25 mouse cellular contexts compared by ENCODE assay signal in the genomic region with DNA sequence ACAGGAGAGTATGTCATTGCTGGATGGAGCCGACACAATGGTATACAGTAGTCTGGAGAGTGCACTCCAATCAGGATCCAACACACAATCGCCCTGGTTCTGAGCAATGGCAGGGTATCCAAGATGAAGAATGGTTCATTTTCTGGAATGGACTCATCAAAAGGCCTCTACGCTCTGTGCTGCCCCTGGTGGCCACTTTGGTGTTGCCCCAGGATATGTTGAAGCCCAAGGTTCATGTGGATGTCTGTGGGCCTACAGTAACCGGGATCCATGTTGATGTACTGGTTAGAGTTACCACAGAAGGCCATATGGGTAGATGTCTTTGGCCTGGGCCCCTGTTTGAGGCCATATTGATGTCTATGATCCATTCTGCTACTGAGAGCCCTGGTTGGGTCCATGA. TPM values are rescaled to one million over a fixed set of nuclear protein-coding genes. Genes with fewer than 3 reads are reported as not detected.
DNase-seq lines count a peak whose midpoint lies in the region; ATAC-seq and TF ChIP-seq lines count a peak whose summit lies in the region.
"Had no signal": no experiment of that assay in that cellular context is flagged by ENCODE, and none has a peak within 500 bp of the region (broad histone marks: within the 10 kb centered on the region; RNA-seq: fewer than 3 reads in every experiment).

No protein-coding gene starts in this region.

- no peak overlapping the region for H3K9ac ChIP-seq in kidney, embryonic 15.5 days
- H3K9ac ChIP-seq: hindbrain, embryonic 14.5 days; limb, embryonic 13.5 days; lung, embryonic 15.5 days had no signal

- no peak for ATAC-seq in kidney, embryonic 15.5 days (replicated peaks; ENCODE audit: low FRiP score)
- ATAC-seq in activated CD4-positive, CD25-positive, alpha-beta regulatory T cell, adult 4 months, result peak; percentile 49
- ATAC-seq: forebrain, embryonic 16.5 days had no signal

- no peak overlapping the region for H3K4me2 ChIP-seq in kidney, embryonic 15.5 days
- H3K4me2 ChIP-seq: hindbrain, embryonic 14.5 days; limb, embryonic 13.5 days; lung, embryonic 15.5 days had no signal

- H3K36me3 ChIP-seq in kidney, adult 2 months (ENCODE audit: control insufficient read depth, insufficient read depth, low read length), result no peaks in the 10 kb centered on the region
- H3K36me3 ChIP-seq in kidney, embryonic 15.5 days, result no peaks in the 10 kb centered on the region
- no peaks in the 10 kb centered on the region for H3K36me3 ChIP-seq in testis, adult 2 months (ENCODE audit: control insufficient read depth, insufficient read depth, low read length)
- H3K36me3 ChIP-seq in splenic B cell, adult 2 months (ENCODE audit: control insufficient read depth, insufficient read depth, low read length, poor library complexity, severe bottlenecking), result no peaks in the 10 kb centered on the region
- H3K36me3 ChIP-seq: embryonic facial prominence, embryonic 10.5 days; limb, embryonic 13.5 days; lung, embryonic 15.5 days had no signal

- intact Hi-C loops in heart, postnatal 36 days (cut with DNase I), result no loop called here

- no peak for DNase-seq in kidney, adult 2 months
- DNase-seq in testis, postnatal 14 days (ENCODE audit: low spot score), result no peak
- peak; percentile 3 for DNase-seq in splenic B cell, adult 2 months (ENCODE audit: low read depth, low spot score)
- DNase-seq in heart, postnatal 36 days, result no peak
- no peak for DNase-seq in layer of hippocampus, adult 9-11 months
- DNase-seq: adrenal gland, postnatal 14 days; cerebellum, postnatal 10 days; gastrocnemius, postnatal 10 days; heart, postnatal 10 days; kidney, adult 8-10 months; right cerebral cortex, adult 18-20 months; spleen, adult 18-20 months had no signal

- TF ChIP-seq CTCF in kidney, adult 2 months (conservative IDR thresholded peaks at IDR 0.05; ENCODE audit: insufficient read depth, insufficient read length, low read depth, low read length), result 0 out of 2 replicates have a peak, but pooled peaks have one; percentile 7
- TF ChIP-seq CTCF in testis, adult 2 months (IDR thresholded peaks at IDR 0.05; ENCODE audit: control insufficient read depth, insufficient read depth, insufficient replicate concordance, low read depth, low read length), result peak; percentile 33; the same call in 1 of the 2 replicates

- H3K4me1 ChIP-seq in kidney, adult 2 months (ENCODE audit: control insufficient read depth, insufficient read depth, low read length), result no peaks in the 10 kb centered on the region
- 0 out of 2 replicates have a peak, but pooled peaks cover 9% of the 10 kb centered on the region for H3K4me1 ChIP-seq in kidney, embryonic 15.5 days
- H3K4me1 ChIP-seq in testis, adult 2 months (ENCODE audit: control insufficient read depth, insufficient read depth, low read length), result peaks cover 3% of the 10 kb centered on the region; the same call in 1 of the 2 replicates
- H3K4me1 ChIP-seq: limb, embryonic 13.5 days; lung, embryonic 15.5 days had no signal

- TF ChIP-seq POLR2A in kidney, adult 2 months (IDR thresholded peaks at IDR 0.05; ENCODE audit: low read depth, low read length), result no peak
- no peak for TF ChIP-seq POLR2A in testis, adult 2 months (IDR thresholded peaks at IDR 0.05; ENCODE audit: control insufficient read depth, low read depth, low read length)

- H3K9me3 ChIP-seq in kidney, embryonic 15.5 days (replicated peaks), result no peaks in the 10 kb centered on the region
- H3K9me3 ChIP-seq: embryonic facial prominence, embryonic 10.5 days; limb, embryonic 13.5 days; lung, embryonic 15.5 days had no signal

- 88% methylated on average over 4 of the region's 4 CpGs for WGBS in kidney, adult 2 months
- WGBS in kidney, embryonic 15.5 days, result 88% methylated on average over 4 of the region's 4 CpGs

- no peaks in the 10 kb centered on the region for H3K27me3 ChIP-seq in kidney, adult 2 months (replicated peaks; ENCODE audit: control insufficient read depth, insufficient read depth, low read length)
- no peaks in the 10 kb centered on the region for H3K27me3 ChIP-seq in kidney, embryonic 15.5 days
- H3K27me3 ChIP-seq in testis, adult 2 months (ENCODE audit: control insufficient read depth, insufficient read depth, low read length), result no peaks in the 10 kb centered on the region
- no peaks in the 10 kb centered on the region for H3K27me3 ChIP-seq in splenic B cell, adult 2 months (ENCODE audit: control insufficient read depth, insufficient read depth, low read length, poor library complexity, severe bottlenecking)
- H3K27me3 ChIP-seq: limb, embryonic 13.5 days; lung, embryonic 15.5 days had no signal

- H3K27ac ChIP-seq in kidney, adult 2 months (ENCODE audit: insufficient read depth, low read depth, low read length), result no peak overlapping the region
- no peak overlapping the region for H3K27ac ChIP-seq in kidney, embryonic 15.5 days
- H3K27ac ChIP-seq in testis, adult 2 months (ENCODE audit: control insufficient read depth, insufficient read depth, low read depth, low read length), result no peak overlapping the region
- H3K27ac ChIP-seq: embryonic facial prominence, embryonic 10.5 days; hindbrain, embryonic 14.5 days; left cerebral cortex, adult 2 months; limb, embryonic 13.5 days; lung, embryonic 15.5 days had no signal

- no peak overlapping the region for H3K4me3 ChIP-seq in kidney, adult 2 months (ENCODE audit: insufficient read depth, low read depth, low read length)
- H3K4me3 ChIP-seq in kidney, embryonic 15.5 days (replicated peaks), result no peak overlapping the region
- H3K4me3 ChIP-seq in testis, adult 2 months (ENCODE audit: control insufficient read depth, low read depth, low read length), result no peak overlapping the region
- H3K4me3 ChIP-seq: embryonic facial prominence, embryonic 10.5 days; erythroblast, embryonic 14.5 days; left cerebral cortex, adult 2 months; limb, embryonic 13.5 days; lung, embryonic 15.5 days had no signal

RNA-seq across cellular contexts. Expression of a gene that starts 31.1 kb away (rescaled TPM):
- polyA plus RNA-seq in kidney, adult 2 months (2012; rRNA removed), result not detected in 2 replicates
- polyA plus RNA-seq in kidney, embryonic 15.5 days (2015; fragmentation: Nextera tagmentation; extraction: Ambion mirVana), result not detected in 2 replicates
- 0.09 and 0.10 TPM in 2 replicates for polyA plus RNA-seq in testis, adult 2 months (2012; rRNA removed)
- not detected for polyA plus RNA-seq in activated CD4-positive, CD25-positive, alpha-beta regulatory T cell, adult 4 months (2017; shearing (Covaris generic))
- total RNA-seq in heart, postnatal 36 days (2021), result not detected
- total RNA-seq: adrenal gland, postnatal 14 days; gastrocnemius, postnatal 10 days; heart, adult 8-10 months; heart, postnatal 10 days; neutrophil, adult 5-6 weeks had no signal
- polyA plus RNA-seq: embryonic facial prominence, embryonic 10.5 days; erythroblast, embryonic 14.5 days; forebrain, embryonic 16.5 days; hindbrain, embryonic 14.5 days; limb, embryonic 13.5 days; lung, embryonic 15.5 days; stomach, embryonic 16.5 days had no signal
